Mouse (Mus musculus) CH12.LX (cell line): Measurements from ENCODE around the gene Akap1. TPM values are rescaled to one million over a fixed set of nuclear protein-coding genes. Genes with fewer than 3 reads are reported as not detected.
"Not testable (repeated sequence)": the region's sequence is repeated elsewhere in the genome, so short reads cannot be mapped to it uniquely, and the experiment has no call there.

Experiments
- DNase-seq: peaks from one replicate; pipeline ENCODE4 v3.0.0-alpha.2; 2013; ENCODE audit errors: extremely low read depth
- H3K27ac ChIP-seq: 2 replicates; pipeline ENCODE4 v1.5.1; 2012; ENCODE audit warnings: low read depth, mild to moderate bottlenecking, control low read depth, moderate library complexity; ENCODE audit not compliant: insufficient read depth
- H3K27me3 ChIP-seq: replicated peaks from 2 replicates; pipeline ENCODE3; 2012; ENCODE audit warnings: inconsistent platforms
- H3K36me3 ChIP-seq, 2 experiments: replicated peaks in 1 of 2; 2 replicates each; pipeline versions ENCODE3 to v1.6.1; 2012; ENCODE audit warnings: inconsistent platforms in 1 of 2, low read length in 1 of 2, mild to moderate bottlenecking in 1 of 2, mixed read lengths in 1 of 2, moderate library complexity in 1 of 2; ENCODE audit not compliant: control insufficient read depth in 1 of 2, insufficient read depth in 1 of 2
- H3K4me1 ChIP-seq, 2 experiments: 2 replicates each; pipeline ENCODE4 v1.6.1; 2012; ENCODE audit warnings: inconsistent platforms in 1 of 2, moderate library complexity in 1 of 2; ENCODE audit not compliant: insufficient read depth in 2 of 2, control insufficient read depth in 1 of 2
- H3K4me2 ChIP-seq: 2 replicates; pipeline ENCODE4 v1.6.1; 2012; ENCODE audit warnings: low read depth, mild to moderate bottlenecking, control low read depth; ENCODE audit not compliant: poor library complexity, insufficient read depth, severe bottlenecking
- H3K4me3 ChIP-seq, 3 experiments: fragments of 150-350 bp in 1 of 3; sonication (generic) in 1 of 3; replicated peaks in 1 of 3; 2 replicates each; pipeline versions ENCODE3 to v1.5.1; 2011 to 2012; ENCODE audit warnings: low read depth in 2 of 3, low read length in 2 of 3, mild to moderate bottlenecking in 2 of 3, moderate library complexity in 2 of 3, control low read depth in 1 of 3, improper control_type of control experiment in 1 of 3, inconsistent platforms in 1 of 3, mixed read lengths in 1 of 3; ENCODE audit not compliant: poor library complexity in 1 of 3
- H3K79me2 ChIP-seq: replicated peaks from 2 replicates; pipeline ENCODE4 v1.6.1; 2012; ENCODE audit warnings: mild to moderate bottlenecking, moderate library complexity; ENCODE audit not compliant: control insufficient read depth, poor library complexity, insufficient read depth, severe bottlenecking; ENCODE audit errors: extremely low read depth
- H3K9ac ChIP-seq: 2 replicates; pipeline ENCODE4 v1.6.1; 2012; ENCODE audit warnings: low read depth, mild to moderate bottlenecking, control low read depth, moderate library complexity; ENCODE audit not compliant: insufficient read depth
- H3K9me3 ChIP-seq: replicated peaks from 2 replicates; pipeline ENCODE3; 2012; ENCODE audit warnings: low read length, inconsistent platforms, mixed read lengths
- BHLHE40 ChIP-seq: IDR thresholded peaks from 2 replicates; pipeline ENCODE4 v1.6.1; 2011; ENCODE audit warnings: mild to moderate bottlenecking, low read depth, low read length, improper control_type of control experiment
- CHD1 ChIP-seq: IDR thresholded peaks from 2 replicates; pipeline ENCODE4 v1.6.1; 2012; ENCODE audit warnings: low read depth, low read length, improper control_type of control experiment, inconsistent platforms
- CHD2 ChIP-seq: IDR thresholded peaks from 2 replicates; pipeline ENCODE4 v1.6.1; 2011; ENCODE audit warnings: low read length, improper control_type of control experiment
- E2F4 ChIP-seq: IDR thresholded peaks from 2 replicates; pipeline ENCODE4 v1.6.1; 2011; ENCODE audit warnings: low read depth, low read length, improper control_type of control experiment; ENCODE audit not compliant: insufficient replicate concordance
- ELF1 ChIP-seq: IDR thresholded peaks from 2 replicates; pipeline ENCODE4 v1.6.1; 2014; ENCODE audit warnings: low read depth, mild to moderate bottlenecking, inconsistent platforms, low read length, improper control_type of control experiment
- EP300 ChIP-seq: IDR thresholded peaks from 2 replicates; pipeline ENCODE4 v1.6.1; 2011; ENCODE audit warnings: low read length, improper control_type of control experiment
- ETS1 ChIP-seq: conservative IDR thresholded peaks from 2 replicates; pipeline ENCODE4 v1.6.1; 2012; ENCODE audit warnings: low read depth, mild to moderate bottlenecking, inconsistent platforms, low read length, improper control_type of control experiment, moderate library complexity
- JUND ChIP-seq: conservative IDR thresholded peaks from 2 replicates; pipeline ENCODE4 v1.6.1; 2011; ENCODE audit warnings: low read depth, low read length, improper control_type of control experiment
- MAFK ChIP-seq: IDR thresholded peaks from 2 replicates; pipeline ENCODE4 v1.6.1; 2011; ENCODE audit warnings: low read length, improper control_type of control experiment; ENCODE audit not compliant: insufficient replicate concordance
- MAX ChIP-seq: IDR thresholded peaks from 2 replicates; pipeline ENCODE4 v1.6.1; 2011; ENCODE audit warnings: low read length, improper control_type of control experiment
- MXI1 ChIP-seq: IDR thresholded peaks from 2 replicates; pipeline ENCODE4 v1.6.1; 2011; ENCODE audit warnings: mild to moderate bottlenecking, low read depth, low read length, improper control_type of control experiment
- PAX5 ChIP-seq: IDR thresholded peaks from 2 replicates; pipeline ENCODE4 v1.6.1; 2012; ENCODE audit warnings: low read length, inconsistent platforms, mixed read lengths
- POLR2A ChIP-seq: IDR thresholded peaks from 2 replicates; pipeline ENCODE4 v1.6.1; 2011; ENCODE audit warnings: low read depth, mild to moderate bottlenecking, improper control_type of control experiment, low read length
- SMC3 ChIP-seq: IDR thresholded peaks from 2 replicates; pipeline ENCODE4 v1.6.1; 2011; ENCODE audit warnings: low read depth, low read length, improper control_type of control experiment
- TBP ChIP-seq: conservative IDR thresholded peaks from 2 replicates; pipeline ENCODE4 v1.6.1; 2011; ENCODE audit warnings: low read depth, low read length, improper control_type of control experiment
- UBTF ChIP-seq: IDR thresholded peaks from 2 replicates; pipeline ENCODE4 v1.6.1; 2012; ENCODE audit warnings: low read depth, mild to moderate bottlenecking, inconsistent platforms, low read length, improper control_type of control experiment, moderate library complexity
- USF2 ChIP-seq: conservative IDR thresholded peaks from 2 replicates; pipeline ENCODE4 v1.6.1; 2011; ENCODE audit warnings: low read depth, low read length, improper control_type of control experiment
- ZMIZ1 ChIP-seq: IDR thresholded peaks from 2 replicates; pipeline ENCODE4 v1.6.1; 2012; ENCODE audit warnings: low read depth, mild to moderate bottlenecking, inconsistent platforms, low read length, improper control_type of control experiment
- ZNF384 ChIP-seq: IDR thresholded peaks from 2 replicates; pipeline ENCODE4 v1.6.1; 2012; ENCODE audit warnings: low read depth, low read length, improper control_type of control experiment, inconsistent platforms
- dilution Hi-C: fragments of 300-500 bp; cut with MboI; formaldehyde crosslinking; loops from 2 replicates; pipeline ENCODE4 v1.14.3; 2020; ENCODE audit warnings: low sequenced_read_pairs; ENCODE audit not compliant: extremely low pct_unique_long_range_greater_than_20kb, extremely low pct_ligation_motif_present
- in situ Hi-C: fragments of 300-500 bp; cut with MboI; formaldehyde crosslinking; loops from 3 replicates; pipeline ENCODE4 v1.14.3; 2019; ENCODE audit warnings: low sequenced_read_pairs, low pct_ligation_motif_present, low pct_unique_long_range_greater_than_20kb, mixed read lengths
- polyA plus RNA-seq: library from polyadenylated mRNA; unstranded; fragments of >175 nt; gene quantifications from 2 replicates; pipeline ENCODE4 v1.2.1, GENCODE M21; 2012; ENCODE audit warnings: low read depth; ENCODE audit not compliant: insufficient read length
- total RNA-seq, 2 experiments: library from RNA; depleted of rRNA; stranded (reverse); fragments of 300-350 nt in 1 of 2; fragments of >200 nt in 1 of 2; gene quantifications; 2 replicates each; pipeline ENCODE4 v1.2.3; 2012 to 2014

The Akap1 gene
- total and polyA plus RNA-seq, 3 experiments: 46.4 to 54.8 (median 51.6) TPM

- H3K9me3 ChIP-seq, H3K4me1 ChIP-seq, H3K4me2 ChIP-seq, DNase-seq, dilution Hi-C loops, H3K4me3 ChIP-seq, H3K9ac ChIP-seq, H3K27ac ChIP-seq, H3K27me3 ChIP-seq, H3K79me2 ChIP-seq, in situ Hi-C loops, H3K36me3 ChIP-seq: not testable (repeated sequence)
These were observed 26.5 kb upstream of the Akap1 start for GRCm38 (mm10) chr11:88890904-88891303.

GRCm38 (mm10) chr11:88888996-88889395, 24.6 kb upstream of the Akap1 start:
- no peaks in the 10 kb centered on the region for H3K27me3 ChIP-seq
- no peak overlapping the region for H3K4me3 ChIP-seq
- no peaks in the 10 kb centered on the region for H3K4me1 ChIP-seq
- no peaks in the 10 kb centered on the region for H3K9me3 ChIP-seq
- in situ Hi-C loops: no loop called here
- dilution Hi-C loops: no loop called here
- no peaks in the 10 kb centered on the region for H3K79me2 ChIP-seq
- H3K4me2 ChIP-seq: no peak overlapping the region
- peaks cover 0 to 3% of the 10 kb centered on the region in 2 experiments for H3K36me3 ChIP-seq
- H3K9ac ChIP-seq: no peak overlapping the region
- DNase-seq: no peak
- no peak overlapping the region for H3K27ac ChIP-seq
- TF ChIP-seq CHD1: no peak
- no peak for TF ChIP-seq PAX5
- no peak for TF ChIP-seq MAX
- TF ChIP-seq ELF1: no peak
- TF ChIP-seq ZMIZ1: no peak

- in situ Hi-C loops: no loop called here
- DNase-seq: no peak
- H3K27me3 ChIP-seq: no peaks in the 10 kb centered on the region
- no peak overlapping the region for H3K4me2 ChIP-seq
- no peak overlapping the region for H3K27ac ChIP-seq
- no peak overlapping the region for H3K9ac ChIP-seq
- H3K9me3 ChIP-seq: no peaks in the 10 kb centered on the region
- dilution Hi-C loops: no loop called here
- no peak for TF ChIP-seq ETS1
- TF ChIP-seq TBP: no peak
- no peak for TF ChIP-seq CHD2
- no peak for TF ChIP-seq POLR2A
- no peak for TF ChIP-seq MAFK
- no peak for TF ChIP-seq MXI1
- no peak for TF ChIP-seq JUND
- no peak for TF ChIP-seq BHLHE40
- TF ChIP-seq PAX5: no peak
- TF ChIP-seq SMC3: no peak
- TF ChIP-seq USF2: no peak
- no peak for TF ChIP-seq EP300
- no peak for TF ChIP-seq UBTF
- no peak for TF ChIP-seq CHD1
- no peak for TF ChIP-seq MAX
- no peak for TF ChIP-seq ZNF384
- TF ChIP-seq E2F4: no peak
- H3K4me3 ChIP-seq: no peak overlapping the region
- no peaks in the 10 kb centered on the region for H3K36me3 ChIP-seq
- peaks cover 0 to 4% of the 10 kb centered on the region in 2 experiments; a peak in 1 of 4 replicates for H3K4me1 ChIP-seq
- H3K79me2 ChIP-seq: no peaks in the 10 kb centered on the region
These were observed 20.1 kb upstream of the Akap1 start for GRCm38 (mm10) chr11:88884376-88885065.
